Mouse (Mus musculus): Measurements from ENCODE around the gene Olfr143. TPM values are rescaled to one million over a fixed set of nuclear protein-coding genes. Genes with fewer than 3 reads are reported as not detected.

The Olfr143 gene
- total RNA-seq (2015): not detected in 2 replicates
- total RNA-seq (2017): not detected in 2 replicates

- ATAC-seq (replicated peaks; ENCODE audit: poor library complexity): no peak
These were observed at the start of gene Olfr143 for GRCm38 (mm10) chr9:38252474-38252873. Gene Olfr143 (plus strand): TSS chr9:38252774.

- ATAC-seq (replicated peaks; ENCODE audit: poor library complexity): no peak
These were observed 44.5 kb upstream of the Olfr143 start, which contains the start of gene Olfr893 for GRCm38 (mm10) chr9:38208065-38208464. Gene Olfr893 (plus strand): TSS chr9:38208365.

- no peak for ATAC-seq (replicated peaks; ENCODE audit: poor library complexity)
These were observed 34.8 kb upstream of the Olfr143 start, which contains the start of gene Olfr894 for GRCm38 (mm10) chr9:38217755-38218154. Gene Olfr894 (plus strand): TSS chr9:38218055.

GRCm38 (mm10) chr9:38267551-38267950 is 15.0 kb downstream of the Olfr143 start, which contains the start of gene Olfr895:
Gene Olfr895 (plus strand): TSS chr9:38267851.
- no peak for ATAC-seq (replicated peaks; ENCODE audit: poor library complexity)

GRCm38 (mm10) chr9:38290807-38291206 is 38.2 kb downstream of the Olfr143 start, which contains the start of gene Olfr896-ps1:
Gene Olfr896-ps1 (plus strand): TSS chr9:38291107.
- no peak for ATAC-seq (replicated peaks; ENCODE audit: poor library complexity)

Other genes with a start within 250 kb of the Olfr143 start
- not detected in 2 replicates for gene Olfr883, start 227.0 kb upstream of the Olfr143 start, total RNA-seq (2015)
- gene Olfr883, start 227.0 kb upstream of the Olfr143 start, total RNA-seq (2017): not detected in 2 replicates
- gene Olfr884, start 206.2 kb upstream of the Olfr143 start, total RNA-seq (2015): not detected in 2 replicates
- not detected in 2 replicates for gene Olfr884, start 206.2 kb upstream of the Olfr143 start, total RNA-seq (2017)
- not detected in 2 replicates for gene Olfr885, start 191.5 kb upstream of the Olfr143 start, total RNA-seq (2015)
- not detected in 2 replicates for gene Olfr885, start 191.5 kb upstream of the Olfr143 start, total RNA-seq (2017)
- gene Olfr887, start 168.7 kb upstream of the Olfr143 start, total RNA-seq (2015): not detected in 2 replicates
- gene Olfr887, start 168.7 kb upstream of the Olfr143 start, total RNA-seq (2017): not detected in 2 replicates
- not detected in 2 replicates for gene Olfr888, start 144.6 kb upstream of the Olfr143 start, total RNA-seq (2015)
- gene Olfr888, start 144.6 kb upstream of the Olfr143 start, total RNA-seq (2017): not detected in 2 replicates
- gene Olfr889, start 137.6 kb upstream of the Olfr143 start, total RNA-seq (2015): 0.05 and 0.12 TPM in 2 replicates
- not detected in 2 replicates for gene Olfr889, start 137.6 kb upstream of the Olfr143 start, total RNA-seq (2017)
- not detected in 2 replicates for gene Olfr890, start 110.3 kb upstream of the Olfr143 start, total RNA-seq (2015)
- not detected in 2 replicates for gene Olfr890, start 110.3 kb upstream of the Olfr143 start, total RNA-seq (2017)
- gene Olfr891, start 72.0 kb upstream of the Olfr143 start, total RNA-seq (2015): not detected in 2 replicates
- not detected in 2 replicates for gene Olfr891, start 72.0 kb upstream of the Olfr143 start, total RNA-seq (2017)
- gene Olfr893, start 44.4 kb upstream of the Olfr143 start, total RNA-seq (2015): not detected in 2 replicates
- gene Olfr893, start 44.4 kb upstream of the Olfr143 start, total RNA-seq (2017): not detected in 2 replicates
- gene Olfr894, start 34.7 kb upstream of the Olfr143 start, total RNA-seq (2015): not detected in 2 replicates
- gene Olfr894, start 34.7 kb upstream of the Olfr143 start, total RNA-seq (2017): not detected in 2 replicates
- not detected in 2 replicates for gene Olfr895, start 15.1 kb downstream of the Olfr143 start, total RNA-seq (2015)
- gene Olfr895, start 15.1 kb downstream of the Olfr143 start, total RNA-seq (2017): not detected in 2 replicates
- not detected in 2 replicates for gene Olfr896-ps1, start 38.3 kb downstream of the Olfr143 start, total RNA-seq (2015)
- gene Olfr896-ps1, start 38.3 kb downstream of the Olfr143 start, total RNA-seq (2017): not detected in 2 replicates
- gene Olfr25, start 76.3 kb downstream of the Olfr143 start, total RNA-seq (2015): not detected in 2 replicates
- not detected in 2 replicates for gene Olfr25, start 76.3 kb downstream of the Olfr143 start, total RNA-seq (2017)
- gene Olfr898, start 95.6 kb downstream of the Olfr143 start, total RNA-seq (2015): not detected in 2 replicates
- not detected in 2 replicates for gene Olfr898, start 95.6 kb downstream of the Olfr143 start, total RNA-seq (2017)
- not detected in 2 replicates for gene Olfr250, start 114.1 kb downstream of the Olfr143 start, total RNA-seq (2015)
- not detected in 2 replicates for gene Olfr250, start 114.1 kb downstream of the Olfr143 start, total RNA-seq (2017)
- gene Olfr251, start 124.3 kb downstream of the Olfr143 start, total RNA-seq (2015): not detected in 2 replicates
- not detected in 2 replicates for gene Olfr251, start 124.3 kb downstream of the Olfr143 start, total RNA-seq (2017)
- not detected in 2 replicates for gene Olfr147, start 148.9 kb downstream of the Olfr143 start, total RNA-seq (2015)
- gene Olfr147, start 148.9 kb downstream of the Olfr143 start, total RNA-seq (2017): not detected in 2 replicates
- gene Olfr901, start 176.7 kb downstream of the Olfr143 start, total RNA-seq (2015): not detected in 2 replicates
- not detected in 2 replicates for gene Olfr901, start 176.7 kb downstream of the Olfr143 start, total RNA-seq (2017)
- gene Olfr902, start 194.9 kb downstream of the Olfr143 start, total RNA-seq (2015): not detected in 2 replicates
- not detected in 2 replicates for gene Olfr902, start 194.9 kb downstream of the Olfr143 start, total RNA-seq (2017)
- not detected in 2 replicates for gene Olfr904, start 210.4 kb downstream of the Olfr143 start, total RNA-seq (2015)
- not detected in 2 replicates for gene Olfr904, start 210.4 kb downstream of the Olfr143 start, total RNA-seq (2017)
- not detected in 2 replicates for gene Olfr905, start 218.3 kb downstream of the Olfr143 start, total RNA-seq (2015)
- gene Olfr905, start 218.3 kb downstream of the Olfr143 start, total RNA-seq (2017): not detected in 2 replicates
- not detected in 2 replicates for gene Olfr906, start 234.3 kb downstream of the Olfr143 start, total RNA-seq (2015)
- not detected in 2 replicates for gene Olfr906, start 234.3 kb downstream of the Olfr143 start, total RNA-seq (2017)
- not detected in 2 replicates for gene Olfr907, start 243.0 kb downstream of the Olfr143 start, total RNA-seq (2015)
- gene Olfr907, start 243.0 kb downstream of the Olfr143 start, total RNA-seq (2017): not detected in 2 replicates